13 mouse cellular contexts compared by ENCODE assay signal in genomic region chr4:131771384-131771783, GRCm38 (mm10).
DNase-seq lines count a peak whose midpoint lies in the region; ATAC-seq and TF ChIP-seq lines count a peak whose summit lies in the region.
"Had no signal": no experiment of that assay in that cellular context is flagged by ENCODE, and none has a peak within 500 bp of the region (broad histone marks: within the 10 kb centered on the region; RNA-seq: fewer than 3 reads in every experiment).

No protein-coding gene starts in this region.

- no peak overlapping the region for H3K4me3 ChIP-seq in liver, postnatal 0 days (ENCODE audit: low read depth, low read length)
- H3K4me3 ChIP-seq: forebrain, embryonic 10.5 days; layer of hippocampus, adult 2 months; limb, embryonic 12.5 days had no signal

- H3K4me2 ChIP-seq in liver, postnatal 0 days (ENCODE audit: low read depth, low read length): no peak overlapping the region
- H3K4me2 ChIP-seq: limb, embryonic 12.5 days had no signal

- no peaks in the 10 kb centered on the region for H3K36me3 ChIP-seq in liver, postnatal 0 days (replicated peaks; ENCODE audit: insufficient read depth, low read length)

- no peak for ATAC-seq in liver, postnatal 0 days

- WGBS in liver, postnatal 0 days (ENCODE audit: insufficient replicate concordance): 63% methylated on average over 11 of the region's 11 CpGs

- no peak overlapping the region for H3K27ac ChIP-seq in liver, postnatal 0 days (ENCODE audit: low read depth)
- H3K27ac ChIP-seq: forebrain, embryonic 10.5 days; layer of hippocampus, adult 2 months; limb, embryonic 12.5 days had no signal

- no peak for TF ChIP-seq EP300 in liver, postnatal 0 days (IDR thresholded peaks at IDR 0.05; ENCODE audit: low read depth)

- intact Hi-C loops in gastrocnemius, postnatal 14 days (cut with DNase I; ENCODE audit: low total_unique reads): no loop called here

- H3K9me3 ChIP-seq in liver, postnatal 0 days (ENCODE audit: low read length): no peaks in the 10 kb centered on the region
- H3K9me3 ChIP-seq: forebrain, embryonic 10.5 days; limb, embryonic 12.5 days had no signal

- no peak for TF ChIP-seq POLR2A in brain, embryonic 14.5 days (IDR thresholded peaks at IDR 0.05; ENCODE audit: borderline replicate concordance, extremely low read depth, insufficient read depth, insufficient read length, poor library complexity, severe bottlenecking)

- no peaks in the 10 kb centered on the region for H3K27me3 ChIP-seq in liver, postnatal 0 days (ENCODE audit: insufficient read depth, low read length)
- H3K27me3 ChIP-seq: limb, embryonic 12.5 days had no signal

- H3K4me1 ChIP-seq in liver, postnatal 0 days (ENCODE audit: insufficient read depth): no peaks in the 10 kb centered on the region
- H3K4me1 ChIP-seq: forebrain, embryonic 10.5 days; limb, embryonic 12.5 days had no signal

- DNase-seq in gastrocnemius, postnatal 14 days: peak; percentile 27
- no peak for DNase-seq in gastrocnemius, adult 18-20 months (ENCODE audit: low spot score)
- peak; percentile 66 to 69 for DNase-seq in layer of hippocampus, postnatal 10 days (ENCODE audit: low spot score in 2 of 2)
- DNase-seq in layer of hippocampus, adult 11-12 months (ENCODE audit: low spot score): no peak
- DNase-seq in brain, embryonic 14.5 days (ENCODE audit: low read depth): peak; percentile 34
- DNase-seq in lung, adult 18-20 months: peak; percentile 62 to 78
- no peak for DNase-seq in liver, postnatal 0 days
- DNase-seq in frontal cortex, postnatal 10 days (ENCODE audit: low spot score in 2 of 2): no peak
- DNase-seq: embryo, embryonic 11 days; right cerebral cortex, adult 18-20 months had no signal

- no peak overlapping the region for H3K9ac ChIP-seq in liver, postnatal 0 days (replicated peaks)
- H3K9ac ChIP-seq: limb, embryonic 12.5 days had no signal

- TF ChIP-seq CTCF in brain, embryonic 14.5 days (IDR thresholded peaks at IDR 0.05; ENCODE audit: borderline replicate concordance, extremely low read depth, insufficient read depth, insufficient read length): no peak
- no peak for TF ChIP-seq CTCF in liver, postnatal 0 days (IDR thresholded peaks at IDR 0.05; ENCODE audit: low read depth)

Comparison
In these comparisons a context has a peak if more than half of its experiments do, and no peak if none do; other contexts are left out.
1. DNase-seq: peak in gastrocnemius, postnatal 14 days (single experiment), layer of hippocampus, postnatal 10 days (2 of 2), brain, embryonic 14.5 days (single experiment) and lung, adult 18-20 months (2 of 2); none in gastrocnemius, adult 18-20 months (single experiment), layer of hippocampus, adult 11-12 months (single experiment), liver, postnatal 0 days (single experiment) and frontal cortex, postnatal 10 days (0 of 2).